Mouse (Mus musculus) adrenal gland, adult (tissue): ENCODE measurements around the gene Arid4a.
A peak's percentile ranks its signal among the peaks of the same experiment; 100 is the strongest.

Source experiments
- DNase-seq, 2 experiments: peaks; one replicate each; pipeline ENCODE4 v3.0.0; 2022 to 2023; ENCODE audit warnings: low spot score in 1 of 2; ENCODE audit not compliant: inconsistent age in 2 of 2

Gene Arid4a

GRCm38 (mm10) chr12:71137686-71138085, 121.9 kb downstream of the Arid4a start:
- peak in 1 of 2 experiments; percentile 63 for DNase-seq

DNA sequence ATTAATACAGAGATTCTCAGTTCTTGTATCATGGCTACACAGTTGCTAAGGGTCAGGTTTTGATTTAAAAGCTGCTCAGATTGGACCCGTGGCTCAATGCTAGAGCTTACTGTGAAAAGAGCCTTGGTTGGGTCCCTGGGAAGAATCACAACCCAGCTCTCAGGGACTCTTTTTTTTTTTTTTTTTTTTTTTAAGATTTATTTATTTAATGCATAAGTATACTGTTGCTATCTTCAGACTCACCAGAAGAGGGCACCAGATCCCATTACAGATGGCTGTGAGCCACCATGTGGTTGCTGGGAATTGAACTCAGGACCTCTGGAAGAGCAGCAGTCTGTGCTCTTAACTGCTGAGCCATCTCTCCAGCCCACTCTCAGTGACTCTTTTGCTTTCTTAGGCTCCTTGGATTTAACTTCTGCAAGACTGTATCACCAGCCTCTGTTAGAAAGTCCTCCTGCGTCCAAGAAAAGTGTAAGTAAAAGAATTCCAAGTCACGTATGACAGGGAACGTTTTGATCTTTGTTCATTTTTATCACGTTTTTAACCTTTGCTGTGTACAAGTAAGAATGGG, 123.6 kb downstream of the Arid4a start:
- DNase-seq, result peak in 1 of 2 experiments; percentile 43

- no peak for DNase-seq
Measured at GRCm38 (mm10) chr12:71141189-71141588, 125.4 kb downstream of the Arid4a start.

DNA sequence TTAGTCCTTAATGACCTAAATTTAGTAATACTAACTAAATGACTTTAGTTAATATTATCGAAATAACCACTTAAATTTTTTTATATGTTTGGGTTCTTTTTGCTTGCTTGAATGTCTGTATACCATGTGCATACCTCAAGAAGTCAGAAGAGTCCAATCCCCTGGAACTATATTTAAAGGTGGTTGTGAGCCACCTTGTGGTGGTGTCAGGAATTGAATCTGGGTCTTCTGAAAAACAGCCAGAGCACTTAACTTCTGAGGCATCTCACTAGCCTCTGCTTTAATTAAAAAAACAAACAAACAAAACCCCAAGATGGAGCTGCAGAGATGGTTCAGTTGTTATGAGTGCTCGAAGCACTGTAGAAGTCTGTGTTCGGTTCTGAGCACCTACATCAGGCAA, 131.9 kb downstream of the Arid4a start:
- DNase-seq, result peak; percentile 62 to 85
